Mouse (Mus musculus) E14TG2a.4 (cell line): ENCODE data around the gene Rbfox1.

ENCODE experiments used
- CTCF ChIP-seq: conservative IDR thresholded peaks from 2 replicates; pipeline ENCODE4 v1.5.1; 2014; ENCODE audit warnings: low read length
- NANOG ChIP-seq: IDR thresholded peaks from 2 replicates; pipeline ENCODE4 v1.6.1; 2014; ENCODE audit warnings: borderline replicate concordance, low read length, mixed read lengths
- POU5F1 ChIP-seq: IDR thresholded peaks from 2 replicates; pipeline ENCODE4 v1.6.1; 2014; ENCODE audit warnings: low read length, borderline replicate concordance

DNA sequence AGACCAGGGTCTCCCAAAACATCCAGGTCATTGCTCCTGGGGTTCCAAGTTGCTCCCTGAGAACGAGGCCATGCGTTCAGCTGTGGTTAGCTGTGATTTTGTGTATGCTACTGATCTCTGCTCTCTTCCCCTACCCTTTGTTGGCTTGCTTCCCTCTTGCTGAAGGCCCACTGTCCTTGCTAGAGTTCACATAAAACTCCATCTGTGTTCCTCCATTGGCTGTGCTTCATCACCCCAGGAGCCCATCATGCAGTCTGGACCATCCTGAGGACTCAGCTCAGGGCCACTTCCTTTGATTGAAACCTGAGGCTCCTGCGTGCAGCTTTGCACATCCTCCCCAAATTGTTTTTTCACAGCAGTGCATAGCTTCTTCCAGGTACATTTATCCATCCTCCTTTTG lies 600.5 kb downstream of the Rbfox1 start:
- no peak for TF ChIP-seq CTCF
- no peak for TF ChIP-seq POU5F1
- no peak for TF ChIP-seq NANOG
